Mouse (Mus musculus) lung, embryonic 16.5 days (tissue): ENCODE data around the gene Col15a1. TPM values are rescaled to one million over a fixed set of nuclear protein-coding genes. Genes with fewer than 3 reads are reported as not detected.

Experiments used
- ATAC-seq: fragments of 200-750 bp; cut with Nextera tagmentation; 2 replicates; pipeline ENCODE4 v1.8.0; 2017; ENCODE audit warnings: low read depth, mild to moderate bottlenecking, moderate library complexity
- H3K27ac ChIP-seq: fragments of 300-500 bp; sonication (generic); 2 replicates; pipeline ENCODE4 v1.5.1; 2014; ENCODE audit warnings: mild to moderate bottlenecking, control low read depth, low read length
- H3K27me3 ChIP-seq: fragments of 300-500 bp; sonication (generic); 2 replicates; pipeline ENCODE4 v1.6.1; 2014; ENCODE audit warnings: low read depth, low read length, mixed read lengths; ENCODE audit not compliant: control insufficient read depth, insufficient read depth
- H3K36me3 ChIP-seq: fragments of 300-500 bp; sonication (generic); 2 replicates; pipeline ENCODE4 v1.6.1; 2014; ENCODE audit warnings: low read length; ENCODE audit not compliant: control insufficient read depth, insufficient read depth
- H3K4me1 ChIP-seq: fragments of 300-500 bp; sonication (generic); replicated peaks from 2 replicates; pipeline ENCODE4 v1.6.1; 2014; ENCODE audit warnings: low read length, mixed read lengths; ENCODE audit not compliant: control insufficient read depth, insufficient read depth
- H3K4me2 ChIP-seq: fragments of 300-500 bp; sonication (generic); 2 replicates; pipeline ENCODE4 v1.6.1; 2014; ENCODE audit warnings: low read depth, low read length, control low read depth
- H3K4me3 ChIP-seq: fragments of 300-500 bp; sonication (generic); 2 replicates; pipeline ENCODE4 v1.5.1; 2014; ENCODE audit warnings: mild to moderate bottlenecking, low read length, control low read depth
- H3K9ac ChIP-seq: fragments of 300-500 bp; sonication (generic); 2 replicates; pipeline ENCODE4 v1.6.1; 2014; ENCODE audit warnings: low read length, control low read depth
- H3K9me3 ChIP-seq: fragments of 300-500 bp; sonication (generic); 2 replicates; pipeline ENCODE4 v1.6.1; 2016; ENCODE audit warnings: low read length; ENCODE audit not compliant: control insufficient read depth
- WGBS: fragments of 180-500 bp; shearing (Covaris S2); extraction: QIAGEN DNeasy Blood & Tissue Kit; methylation state at CpG from one replicate; pipeline ENCODE4 v1.1.7; 2014; 5-methylcytosine and 5-hydroxymethylcytosine counted together
- polyA plus RNA-seq: library from polyadenylated mRNA; unstranded; fragments of >200 nt; fragmentation: Nextera tagmentation; extraction: Ambion mirVana; gene quantifications from 2 replicates; pipeline ENCODE4 v1.2.1, GENCODE M21; 2015

Col15a1 gene
- polyA plus RNA-seq, 1 experiment from 2014 or later: 31.0 TPM

DNA sequence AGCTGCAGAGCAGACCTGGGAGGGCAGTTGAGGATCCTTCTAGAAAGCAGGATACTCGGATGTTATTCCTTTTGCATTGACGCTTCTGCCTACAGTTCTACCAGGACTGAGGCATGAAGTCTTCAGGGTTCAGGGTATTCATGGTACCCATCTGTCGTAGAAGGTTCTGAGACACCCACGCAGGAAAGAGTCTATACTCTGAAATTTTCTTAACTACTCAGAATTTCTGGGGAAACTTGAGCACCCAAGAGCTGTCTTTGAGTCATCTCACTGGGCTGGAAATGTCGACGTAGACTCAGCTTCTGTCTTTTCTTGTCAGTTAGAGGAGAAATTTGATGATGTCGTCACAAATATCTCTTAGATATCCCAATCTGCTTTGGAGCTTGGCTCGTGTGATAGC lies 65.8 kb downstream of the Col15a1 start:
- no peak for ATAC-seq

DNA sequence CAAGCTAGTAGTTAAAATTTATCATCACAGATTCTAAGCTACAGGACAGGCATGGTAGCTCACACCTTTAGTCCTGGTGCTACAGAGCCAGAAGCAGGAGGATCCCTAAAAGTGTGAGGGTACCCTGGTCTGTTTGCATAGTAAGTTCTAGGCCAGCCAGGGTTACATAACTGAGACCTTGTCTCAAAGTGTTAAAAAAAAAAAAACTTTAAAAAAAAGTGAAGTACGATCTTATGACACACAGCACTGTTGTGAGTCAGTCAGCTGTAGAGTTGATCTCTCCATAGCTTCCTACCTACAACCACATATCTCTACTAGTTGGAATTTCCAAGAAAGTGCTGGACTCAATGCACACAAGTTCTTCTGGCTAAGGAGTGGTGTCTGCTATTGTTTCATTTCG lies 67.0 kb downstream of the Col15a1 start:
- H3K4me3 ChIP-seq: no peak overlapping the region

More for the DNA sequence above, 65.8 kb downstream of the Col15a1 start:
- no peak overlapping the region for H3K4me3 ChIP-seq
- H3K9ac ChIP-seq: no peak overlapping the region
- H3K27ac ChIP-seq: no peak overlapping the region
- no peaks in the 10 kb centered on the region for H3K27me3 ChIP-seq
- H3K9me3 ChIP-seq: no peaks in the 10 kb centered on the region
- H3K4me2 ChIP-seq: no peak overlapping the region
- H3K4me1 ChIP-seq: 0 out of 2 replicates have a peak, but pooled peaks cover under 1% of the 10 kb centered on the region
- H3K36me3 ChIP-seq: no peaks in the 10 kb centered on the region
- WGBS: 85% methylated on average over 8 of the region's 8 CpGs

DNA sequence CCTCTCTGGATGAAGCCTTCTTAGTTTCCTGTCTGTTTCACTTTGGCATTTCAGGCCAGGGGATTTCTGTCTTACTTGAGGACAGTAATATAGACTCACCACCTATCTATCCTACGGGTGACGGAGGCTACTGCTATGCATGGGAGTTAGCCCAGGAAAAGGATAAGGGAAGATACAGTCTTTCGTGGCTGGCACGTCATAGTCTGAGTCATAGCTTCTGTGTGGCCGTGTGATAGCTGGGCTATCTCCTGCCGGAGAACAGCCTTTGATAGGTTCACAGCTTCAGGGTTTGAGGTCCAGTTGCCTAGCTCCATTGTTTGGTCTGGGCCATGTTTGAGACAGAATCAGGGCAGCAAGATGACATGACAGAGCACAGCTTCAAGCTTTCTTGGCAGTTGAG lies 70.4 kb downstream of the Col15a1 start:
- ATAC-seq: no peak
- Histone ChIP-seq H3K36me3 (peaks cover 4% of the 10 kb centered on the region; the same call in 1 of the 2 replicates), H3K4me2 (no peak overlapping the region), H3K4me3 (no peak overlapping the region), H3K27ac (no peak overlapping the region), H3K9me3 (no peaks in the 10 kb centered on the region), H3K9ac (no peak overlapping the region), H3K27me3 (no peaks in the 10 kb centered on the region), H3K4me1 (0 out of 2 replicates have a peak, but pooled peaks cover 3% of the 10 kb centered on the region)
- 78% methylated on average over 6 of the region's 6 CpGs for WGBS

More for the DNA sequence above, 67.0 kb downstream of the Col15a1 start:
- WGBS: 78% methylated on average over 2 of the region's 2 CpGs
- H3K4me2 ChIP-seq: no peak overlapping the region
- no peak overlapping the region for H3K9ac ChIP-seq
- no peaks in the 10 kb centered on the region for H3K36me3 ChIP-seq
- H3K9me3 ChIP-seq: no peaks in the 10 kb centered on the region
- no peak overlapping the region for H3K27ac ChIP-seq
- H3K27me3 ChIP-seq: no peaks in the 10 kb centered on the region
- no peak for ATAC-seq
- 0 out of 2 replicates have a peak, but pooled peaks cover 3% of the 10 kb centered on the region for H3K4me1 ChIP-seq

DNA sequence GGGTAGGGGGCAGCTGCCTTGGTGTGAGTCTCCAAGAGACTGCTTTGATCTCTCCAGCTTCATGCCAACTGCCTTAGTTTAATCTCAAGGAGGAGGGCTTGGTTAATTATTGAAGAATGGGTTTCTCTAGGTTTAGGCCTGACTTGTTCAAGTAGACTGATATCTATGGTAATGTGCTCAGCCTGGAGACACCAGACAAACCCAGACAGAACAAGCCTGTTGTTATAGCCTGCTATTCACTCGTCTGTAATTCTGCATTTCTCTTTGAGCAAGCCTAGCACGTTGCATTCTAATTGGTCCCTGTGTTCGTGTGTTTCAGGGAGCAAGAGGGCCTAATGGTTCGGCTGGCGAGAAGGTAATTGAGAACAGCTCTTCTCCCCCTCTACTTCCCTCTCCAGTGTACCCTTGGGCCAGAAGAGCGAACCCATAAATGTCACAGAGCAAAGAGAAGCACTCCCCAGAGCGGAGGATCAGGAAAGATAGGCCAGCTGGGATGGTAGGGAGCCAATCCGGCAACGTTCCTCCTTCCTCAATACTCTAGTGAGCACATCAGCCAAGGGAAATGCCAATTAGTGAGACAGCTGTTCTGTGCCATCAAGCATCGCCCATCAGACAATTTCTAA lies 71.2 kb downstream of the Col15a1 start:
- ATAC-seq: peak; percentile 66; the same call in 1 of the 2 replicates
- Histone ChIP-seq H3K4me1 (0 out of 2 replicates have a peak, but pooled peaks cover 3% of the 10 kb centered on the region), H3K4me3 (no peak overlapping the region), H3K36me3 (peaks cover 4% of the 10 kb centered on the region; the same call in 1 of the 2 replicates), H3K9me3 (no peaks in the 10 kb centered on the region), H3K9ac (no peak overlapping the region), H3K27me3 (no peaks in the 10 kb centered on the region), H3K4me2 (no peak overlapping the region), H3K27ac (peak overlapping the region; percentile 29; the same call in 1 of the 2 replicates)
- 58% methylated on average over 10 of the region's 10 CpGs for WGBS

DNA sequence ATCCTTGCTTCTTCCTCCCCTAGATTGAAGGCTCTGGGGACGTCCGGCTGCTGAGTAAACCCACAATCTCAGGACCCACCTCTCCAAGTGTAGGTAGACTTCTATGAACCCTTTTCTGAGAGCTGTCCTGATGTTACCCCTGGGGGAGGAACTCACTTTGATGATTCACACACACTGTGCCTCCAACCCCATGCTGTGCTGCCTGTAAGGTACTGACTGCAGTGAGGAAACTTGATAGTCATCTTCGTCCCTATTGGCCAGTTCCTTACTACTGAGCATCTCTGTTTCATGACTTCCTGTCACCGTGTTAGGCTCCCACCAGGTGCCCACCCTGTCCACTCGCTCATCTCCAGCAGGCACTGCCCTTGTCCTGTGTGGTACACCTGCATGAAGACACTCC lies 72.2 kb downstream of the Col15a1 start:
- no peak overlapping the region for H3K9ac ChIP-seq

DNA sequence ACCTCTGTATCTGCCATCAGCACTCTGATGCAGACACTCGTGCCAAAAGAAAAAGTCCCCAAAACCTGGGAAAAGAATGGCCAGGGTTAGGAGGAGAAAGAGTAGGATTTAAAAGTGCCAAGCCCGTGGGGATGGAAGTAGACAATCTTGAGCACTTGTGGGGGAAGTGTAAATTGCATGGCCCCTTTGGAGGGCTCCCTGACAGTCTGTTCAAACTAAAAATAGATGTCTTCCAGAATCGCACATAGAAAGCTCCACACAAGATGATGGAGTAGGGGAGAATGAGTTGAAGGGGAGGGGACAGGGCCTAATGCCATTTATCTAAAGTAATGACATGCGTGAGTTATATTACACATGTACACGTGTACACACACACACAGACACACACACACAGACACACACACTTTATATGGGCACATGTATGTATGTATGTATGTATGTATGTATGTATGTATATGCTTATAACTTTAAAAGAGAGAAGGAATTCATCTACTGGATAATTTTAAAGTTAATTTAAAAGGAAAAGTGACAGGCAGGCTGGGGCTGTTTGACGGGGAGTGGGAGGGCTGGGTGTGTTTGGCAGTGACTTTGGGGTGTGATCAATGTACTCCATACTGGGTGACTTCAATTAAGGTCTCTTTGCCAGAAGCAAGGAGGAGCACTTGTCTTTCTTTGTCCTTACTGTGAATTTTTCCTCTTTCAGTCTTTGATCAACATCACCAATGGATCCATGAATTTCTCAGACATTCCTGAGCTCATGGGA lies 74.1 kb downstream of the Col15a1 start:
- Histone ChIP-seq H3K27ac (no peak overlapping the region), H3K4me2 (no peak overlapping the region), H3K4me1 (peaks cover 11% of the 10 kb centered on the region), H3K9ac (no peak overlapping the region), H3K4me3 (no peak overlapping the region), H3K9me3 (no peaks in the 10 kb centered on the region), H3K27me3 (no peaks in the 10 kb centered on the region), H3K36me3 (peaks cover 4% of the 10 kb centered on the region; the same call in 1 of the 2 replicates)
- ATAC-seq: no peak
- WGBS: 45% methylated on average over 6 of the region's 6 CpGs

More for the DNA sequence above, 72.2 kb downstream of the Col15a1 start:
- H3K4me2 ChIP-seq: no peak overlapping the region
- no peaks in the 10 kb centered on the region for H3K27me3 ChIP-seq
- H3K4me1 ChIP-seq: peaks cover 9% of the 10 kb centered on the region
- H3K9me3 ChIP-seq: no peaks in the 10 kb centered on the region
- no peak for ATAC-seq
- no peak overlapping the region for H3K27ac ChIP-seq
- 84% methylated on average over 5 of the region's 5 CpGs for WGBS
- peaks cover 4% of the 10 kb centered on the region; the same call in 1 of the 2 replicates for H3K36me3 ChIP-seq
- no peak overlapping the region for H3K4me3 ChIP-seq

DNA sequence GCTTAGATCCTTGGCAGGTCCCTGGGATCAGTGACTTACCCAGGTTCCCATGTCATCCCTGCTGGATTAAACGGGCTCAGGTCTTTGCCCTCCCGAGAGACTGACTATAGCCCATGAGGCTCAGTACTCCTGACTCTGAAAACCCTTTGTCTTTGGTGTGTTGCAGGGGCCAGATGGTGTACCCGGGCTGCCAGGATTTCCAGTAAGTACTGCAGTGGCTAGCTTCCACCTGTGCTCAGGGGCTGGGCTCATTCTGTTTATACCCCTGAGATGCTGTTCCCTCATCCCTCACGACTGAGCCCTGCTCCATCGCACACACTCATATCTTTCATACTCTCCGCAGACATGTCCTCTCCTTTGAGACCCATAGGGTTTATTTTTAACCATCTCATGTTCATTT lies 76.3 kb downstream of the Col15a1 start:
- no peaks in the 10 kb centered on the region for H3K9me3 ChIP-seq
- H3K4me3 ChIP-seq: no peak overlapping the region
- H3K4me1 ChIP-seq: peaks cover 8% of the 10 kb centered on the region
- H3K4me2 ChIP-seq: no peak overlapping the region
- peaks cover 4% of the 10 kb centered on the region; the same call in 1 of the 2 replicates for H3K36me3 ChIP-seq
- 60% methylated on average over 6 of the region's 6 CpGs for WGBS
- no peak overlapping the region for H3K27ac ChIP-seq
- H3K27me3 ChIP-seq: no peaks in the 10 kb centered on the region
- no peak overlapping the region for H3K9ac ChIP-seq
- no peak for ATAC-seq

DNA sequence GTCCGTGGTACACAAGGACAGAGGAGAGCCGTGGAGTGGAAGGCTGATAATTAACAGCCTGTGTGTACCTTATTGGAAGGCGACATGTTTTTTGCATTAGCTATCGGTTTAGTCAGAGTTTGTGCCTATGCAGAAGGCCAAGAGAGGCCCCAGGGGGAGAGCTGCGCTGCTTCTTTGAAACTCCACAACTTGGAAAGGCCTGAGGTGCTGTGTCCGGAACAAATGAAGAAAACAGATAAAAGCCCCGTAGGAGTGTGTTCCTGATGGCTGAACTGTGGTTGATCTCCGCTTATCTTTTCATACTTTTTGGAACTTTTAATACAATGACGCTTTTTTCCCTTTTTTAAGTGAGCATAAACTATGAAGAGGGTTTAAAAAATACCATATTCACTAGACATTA lies 76.9 kb downstream of the Col15a1 start:
- H3K27me3 ChIP-seq: no peaks in the 10 kb centered on the region
- no peaks in the 10 kb centered on the region for H3K9me3 ChIP-seq
- ATAC-seq: peak; percentile 46; the same call in 1 of the 2 replicates
- no peak overlapping the region for H3K4me2 ChIP-seq
- peaks cover 4% of the 10 kb centered on the region; the same call in 1 of the 2 replicates for H3K36me3 ChIP-seq
- H3K27ac ChIP-seq: no peak overlapping the region
- WGBS: 40% methylated on average over 9 of the region's 9 CpGs
- no peak overlapping the region for H3K4me3 ChIP-seq
- H3K9ac ChIP-seq: no peak overlapping the region
- H3K4me1 ChIP-seq: peaks cover 8% of the 10 kb centered on the region

DNA sequence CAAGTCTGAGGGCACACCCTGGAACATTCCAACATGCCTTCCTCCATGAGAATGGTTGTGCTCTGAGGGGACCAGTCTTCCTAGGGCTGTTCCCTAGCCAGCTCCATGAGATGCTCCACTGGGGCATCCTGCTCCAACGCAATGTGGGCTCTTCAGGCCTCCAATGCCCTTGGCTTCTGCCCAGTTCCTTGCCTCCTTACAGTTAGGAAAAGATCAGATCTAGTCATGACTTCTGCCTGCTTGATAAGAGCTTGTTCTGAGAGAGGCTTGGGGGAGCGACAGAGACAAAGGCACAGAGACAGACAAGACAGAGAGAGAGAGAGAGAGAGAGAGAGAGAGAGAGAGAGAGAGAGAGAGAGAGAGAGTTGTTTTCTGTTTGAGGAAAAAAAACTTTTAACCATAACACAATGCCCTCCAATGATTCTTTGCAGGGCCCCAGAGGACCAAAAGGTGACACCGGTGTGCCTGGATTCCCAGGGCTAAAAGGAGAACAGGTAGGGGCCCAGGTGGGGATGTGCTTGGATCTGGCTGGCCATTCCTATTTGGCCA lies 78.7 kb downstream of the Col15a1 start:
- no peak overlapping the region for H3K27ac ChIP-seq
- no peak overlapping the region for H3K4me3 ChIP-seq
- H3K9ac ChIP-seq: no peak overlapping the region
- no peaks in the 10 kb centered on the region for H3K27me3 ChIP-seq
- ATAC-seq: no peak
- H3K4me2 ChIP-seq: no peak overlapping the region
- peaks cover 8% of the 10 kb centered on the region for H3K4me1 ChIP-seq
- no peaks in the 10 kb centered on the region for H3K9me3 ChIP-seq
- 82% methylated on average over 3 of the region's 3 CpGs for WGBS
- H3K36me3 ChIP-seq: no peaks in the 10 kb centered on the region; the same call in 1 of the 2 replicates
